Mouse (Mus musculus): Measurements from ENCODE around the gene Ube2o. TPM values are rescaled to one million over a fixed set of nuclear protein-coding genes. Genes with fewer than 3 reads are reported as not detected.

Gene Ube2o
- polyA plus RNA-seq, 1 experiment from 2014 or later = 32.5 TPM

DNA sequence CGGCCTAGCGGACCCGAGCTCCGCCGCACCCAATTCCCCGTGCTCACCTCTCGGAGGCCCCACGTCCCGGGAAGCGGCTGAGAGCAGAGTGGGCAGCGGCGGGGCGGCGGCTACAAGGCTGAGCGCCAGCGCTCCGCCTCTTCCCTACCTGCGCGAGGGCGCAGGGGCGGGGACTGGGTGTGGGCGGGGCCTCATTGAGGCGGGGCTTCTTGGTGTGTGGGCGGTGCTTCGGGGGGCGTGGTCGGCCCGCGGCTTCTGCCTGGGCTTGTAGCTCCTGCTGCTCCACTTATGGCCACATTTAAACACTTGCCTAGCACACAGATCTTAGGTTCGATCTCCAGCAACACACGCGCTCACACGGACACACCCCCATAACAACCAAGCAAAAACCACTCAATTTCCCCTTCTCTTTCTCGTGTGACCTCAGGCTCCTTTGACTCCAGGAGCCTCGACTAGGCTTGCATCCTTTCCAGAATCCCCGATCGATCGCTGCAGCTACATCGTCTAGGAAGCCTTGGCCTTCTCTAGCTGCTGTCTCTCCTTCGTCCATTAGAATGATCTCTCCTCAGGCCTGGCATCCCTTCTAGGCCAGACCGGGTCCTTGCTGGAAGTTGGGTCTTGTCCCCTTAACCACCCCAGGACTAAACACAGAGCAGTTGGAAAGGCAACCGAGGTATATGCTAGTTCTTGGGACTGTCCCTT is 43.0 kb upstream of the Ube2o start:
- H3K27me3 ChIP-seq = no peaks in the 10 kb centered on the region
- in situ Hi-C loops (cut with MboI; ENCODE audit: low pct_unique_long_range_greater_than_20kb) = no loop called here
- TF ChIP-seq CTCF (IDR thresholded peaks at IDR 0.05) = no peak
- POLR2A ChIA-PET = interaction anchor here (1.4 kb wide), 1 partner anchor 12 kb away, joined by 3 read pairs; no protein-coding TSS in a partner anchor
- peak; percentile 25 for ATAC-seq
- DNase-seq (ENCODE audit: low read depth, low spot score) = no peak
- CTCF ChIA-PET = interaction anchor here (0.9 to 3.3 kb wide), 6 partner anchors 21 to 184 kb away, joined by 3 to 12 read pairs (median 4); no protein-coding TSS in a partner anchor

DNA sequence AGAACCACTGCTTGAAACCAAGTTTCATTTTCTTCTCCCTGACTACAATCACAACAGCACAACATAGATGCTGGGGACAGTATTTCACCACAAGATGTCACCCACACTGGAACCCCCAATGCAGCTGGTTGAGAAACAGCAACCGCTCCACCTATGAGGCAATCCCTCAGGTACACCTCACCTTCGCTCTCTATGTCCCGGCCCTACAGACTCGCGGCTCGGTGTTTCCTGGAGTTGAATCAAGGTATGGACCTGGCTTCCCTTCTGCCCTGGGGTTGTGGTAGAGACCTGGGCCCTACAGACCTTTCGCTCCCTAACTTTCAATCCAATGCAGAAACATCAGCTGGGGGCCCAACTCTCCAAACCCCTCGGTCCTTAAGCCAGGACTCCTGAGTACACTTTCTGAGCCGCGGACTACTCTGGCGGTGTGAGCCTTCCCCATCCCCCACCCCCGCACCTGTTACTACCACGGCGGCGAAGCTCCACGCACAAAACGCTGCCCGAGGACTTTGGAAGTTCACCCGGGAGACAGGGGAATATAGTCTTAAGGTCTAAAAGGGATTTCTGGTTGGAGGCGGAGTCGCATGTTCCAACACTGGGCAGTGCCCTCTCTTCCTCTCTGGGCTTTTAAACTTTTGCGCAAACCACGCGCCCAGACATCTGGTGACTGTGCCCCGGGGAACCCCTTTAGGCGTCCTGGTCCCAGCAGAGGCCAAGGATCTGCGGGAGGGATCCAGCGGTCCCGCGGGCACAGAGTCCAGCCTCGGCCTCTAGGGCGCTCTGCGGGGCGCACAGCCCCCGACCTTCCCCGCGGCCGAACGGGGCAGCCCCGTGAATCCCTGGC is 42.3 kb upstream of the Ube2o start:
- DNase-seq (ENCODE audit: low read depth, low spot score) = no peak
- CTCF ChIA-PET = interaction anchor here (0.9 to 3.3 kb wide), 5 partner anchors 20 to 135 kb away, joined by 3 to 12 read pairs (median 6); no protein-coding TSS in a partner anchor
- POLR2A ChIA-PET = interaction anchor here (1.4 to 1.5 kb wide), 2 partner anchors 13 to 47 kb away, joined by 3 to 4 read pairs; no protein-coding TSS in a partner anchor
- ATAC-seq = no peak
- in situ Hi-C loops (cut with MboI; ENCODE audit: low pct_unique_long_range_greater_than_20kb) = no loop called here
- TF ChIP-seq CTCF (IDR thresholded peaks at IDR 0.05) = no peak
- no peaks in the 10 kb centered on the region for H3K27me3 ChIP-seq

DNA sequence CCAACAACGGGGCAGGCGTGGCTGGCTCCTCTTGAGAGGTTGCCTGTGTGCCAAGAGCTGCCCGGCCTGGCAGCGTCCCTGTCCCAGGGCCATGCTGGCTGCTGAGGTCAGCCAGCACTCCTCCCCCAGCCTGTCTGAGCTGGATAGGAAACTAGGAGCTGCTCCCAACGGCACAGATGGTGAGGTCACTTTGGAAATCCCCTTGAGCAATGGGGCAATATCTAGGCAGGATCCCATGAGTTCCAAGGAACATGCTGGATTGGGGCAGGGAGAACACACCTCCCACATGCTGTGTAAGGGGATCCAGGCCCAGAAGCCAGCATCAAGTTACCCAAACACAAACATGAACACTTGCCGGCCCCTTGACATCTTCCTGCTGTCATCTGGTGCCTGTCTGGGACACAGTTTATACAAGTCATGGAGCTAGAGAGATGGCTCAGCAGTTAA is 40.0 kb upstream of the Ube2o start:
- in situ Hi-C loops (cut with MboI; ENCODE audit: low pct_unique_long_range_greater_than_20kb) = no loop called here
- DNase-seq (ENCODE audit: low read depth, low spot score) = peak; percentile 92
- POLR2A ChIA-PET = no interaction called here
- no peak for TF ChIP-seq CTCF (IDR thresholded peaks at IDR 0.05)
- no peaks in the 10 kb centered on the region for H3K27me3 ChIP-seq
- peak; percentile 65 for ATAC-seq
- CTCF ChIA-PET = interaction anchor here (1.1 to 5.0 kb wide), 4 partner anchors 17 to 188 kb away, joined by 3 to 18 read pairs (median 4); partner anchors contain the start of gene Aanat

DNA sequence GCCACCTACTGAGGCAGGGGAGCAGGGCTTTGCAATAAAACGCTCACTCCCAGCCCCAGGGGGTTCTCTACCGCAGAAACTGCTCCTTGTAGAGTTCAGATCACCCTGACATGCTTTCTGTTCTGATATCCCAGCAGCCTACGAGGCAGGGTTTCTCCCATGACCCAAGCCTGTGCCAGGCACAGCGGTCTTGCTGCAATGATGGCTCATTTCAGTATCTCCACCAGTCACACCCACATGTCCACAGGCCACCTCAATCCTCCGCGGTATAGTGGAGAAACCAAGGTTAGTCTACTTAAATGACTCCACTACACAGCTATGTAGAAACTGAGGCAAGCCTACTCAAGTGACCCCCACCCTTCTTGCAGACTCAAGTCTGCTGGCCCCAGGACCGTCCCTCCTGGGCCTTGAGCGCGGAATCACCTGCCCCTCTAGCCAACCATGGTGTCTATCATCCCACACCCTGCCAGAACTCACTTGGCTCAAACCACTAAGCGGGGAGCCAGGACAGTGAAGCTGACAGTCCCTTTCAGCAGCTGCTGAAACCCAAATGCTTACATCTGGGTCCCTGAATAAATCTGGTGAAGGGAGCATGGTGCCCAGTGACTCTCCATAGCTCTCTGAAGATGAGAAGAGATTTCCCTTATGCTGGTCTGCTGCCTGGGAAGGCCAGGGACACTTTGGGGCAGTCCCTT is 39.5 kb upstream of the Ube2o start:
- POLR2A ChIA-PET = no interaction called here
- in situ Hi-C loops (cut with MboI; ENCODE audit: low pct_unique_long_range_greater_than_20kb) = no loop called here
- DNase-seq (ENCODE audit: low read depth, low spot score) (no peak), ATAC-seq (peak; percentile 5)
- H3K27me3 ChIP-seq = no peaks in the 10 kb centered on the region
- TF ChIP-seq CTCF (IDR thresholded peaks at IDR 0.05) = no peak
- CTCF ChIA-PET = interaction anchor here (0.8 to 5.0 kb wide), 6 partner anchors 8 to 189 kb away, joined by 3 to 18 read pairs (median 4); partner anchors contain the start of gene Aanat

DNA sequence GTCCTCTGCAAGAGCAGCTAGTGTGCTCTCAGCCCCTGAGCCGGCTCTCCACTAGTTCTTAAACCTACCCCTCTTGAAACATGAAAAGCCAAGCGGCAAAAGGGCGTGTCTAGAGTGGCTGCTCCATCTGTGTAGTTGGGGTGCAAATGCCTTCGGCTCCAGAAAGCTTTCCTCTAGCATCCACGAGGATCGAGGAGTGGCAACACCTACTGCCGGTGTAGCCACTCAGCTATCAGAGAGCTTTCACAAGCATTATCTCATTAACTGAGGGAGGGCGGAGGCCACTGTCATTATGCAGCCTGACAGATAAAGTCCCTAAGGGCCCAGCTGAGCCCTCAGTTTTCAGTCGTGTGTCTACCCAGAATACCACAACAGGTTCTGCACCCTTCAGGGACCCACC is 38.8 kb upstream of the Ube2o start:
- CTCF ChIA-PET = interaction anchor here (0.8 to 5.0 kb wide), 4 partner anchors 9 to 34 kb away, joined by 3 to 18 read pairs (median 4); partner anchors contain the start of gene Aanat
- in situ Hi-C loops (cut with MboI; ENCODE audit: low pct_unique_long_range_greater_than_20kb) = no loop called here
- POLR2A ChIA-PET = no interaction called here
- DNase-seq (ENCODE audit: low read depth, low spot score) = no peak
- TF ChIP-seq CTCF (IDR thresholded peaks at IDR 0.05) = no peak
- ATAC-seq = no peak
- no peaks in the 10 kb centered on the region for H3K27me3 ChIP-seq

DNA sequence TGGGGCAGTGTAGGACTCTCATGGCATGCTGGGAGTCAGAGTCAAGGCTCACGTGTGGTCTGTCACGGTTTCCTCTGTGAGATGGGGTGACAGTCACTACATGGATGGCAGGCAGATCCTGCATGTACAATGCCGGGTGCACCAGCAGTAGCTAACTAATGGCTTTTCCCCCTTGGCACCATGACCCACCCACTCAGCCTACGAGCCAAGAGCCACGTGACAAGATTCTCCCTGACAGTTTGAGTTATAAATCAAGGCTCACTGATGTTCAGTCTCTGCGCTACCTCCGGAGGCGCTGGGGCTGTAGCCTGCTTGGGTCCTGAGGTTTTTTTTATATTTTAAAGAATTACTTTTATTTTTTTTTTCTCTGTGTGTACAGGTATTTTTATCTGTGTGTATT is 38.3 kb upstream of the Ube2o start:
- TF ChIP-seq CTCF (IDR thresholded peaks at IDR 0.05) = no peak

DNA sequence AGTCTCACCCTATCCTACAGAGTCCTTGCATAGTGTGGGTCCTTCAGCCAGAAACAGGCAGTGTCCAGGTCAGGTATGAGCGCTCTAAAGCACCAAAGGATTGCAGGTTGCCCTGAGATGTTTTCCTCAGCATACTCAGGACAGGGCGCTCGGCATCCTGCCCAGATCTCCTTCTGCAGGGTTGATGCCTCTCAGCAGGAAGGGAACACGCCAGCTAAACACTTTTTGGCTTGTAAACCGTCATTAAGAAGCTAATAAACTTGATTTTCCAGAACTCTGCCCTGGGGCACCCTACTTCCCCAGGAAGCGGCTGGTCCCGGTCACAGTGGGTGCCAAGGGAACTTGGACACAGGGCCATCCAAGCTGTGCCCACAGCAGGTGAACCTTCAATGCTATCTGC is 37.9 kb upstream of the Ube2o start:
- DNase-seq (ENCODE audit: low read depth, low spot score) (no peak), ATAC-seq (no peak)
- TF ChIP-seq CTCF (IDR thresholded peaks at IDR 0.05) = no peak
- POLR2A ChIA-PET = interaction anchor here (0.7 kb wide), 1 partner anchor 50 kb away, joined by 3 read pairs; no protein-coding TSS in a partner anchor
- CTCF ChIA-PET = interaction anchor here (0.6 to 5.0 kb wide), 3 partner anchors 10 to 27 kb away, joined by 4 to 18 read pairs (median 6); no protein-coding TSS in a partner anchor
- no peaks in the 10 kb centered on the region for H3K27me3 ChIP-seq
- in situ Hi-C loops (cut with MboI; ENCODE audit: low pct_unique_long_range_greater_than_20kb) = no loop called here

More for the DNA sequence above, 38.3 kb upstream of the Ube2o start:
- ATAC-seq (no peak), DNase-seq (ENCODE audit: low read depth, low spot score) (no peak)
- in situ Hi-C loops (cut with MboI; ENCODE audit: low pct_unique_long_range_greater_than_20kb) = no loop called here
- POLR2A ChIA-PET = no interaction called here
- CTCF ChIA-PET = interaction anchor here (0.9 to 5.0 kb wide), 2 partner anchors 10 to 27 kb away, joined by 3 to 18 read pairs; no protein-coding TSS in a partner anchor
- no peaks in the 10 kb centered on the region for H3K27me3 ChIP-seq

DNA sequence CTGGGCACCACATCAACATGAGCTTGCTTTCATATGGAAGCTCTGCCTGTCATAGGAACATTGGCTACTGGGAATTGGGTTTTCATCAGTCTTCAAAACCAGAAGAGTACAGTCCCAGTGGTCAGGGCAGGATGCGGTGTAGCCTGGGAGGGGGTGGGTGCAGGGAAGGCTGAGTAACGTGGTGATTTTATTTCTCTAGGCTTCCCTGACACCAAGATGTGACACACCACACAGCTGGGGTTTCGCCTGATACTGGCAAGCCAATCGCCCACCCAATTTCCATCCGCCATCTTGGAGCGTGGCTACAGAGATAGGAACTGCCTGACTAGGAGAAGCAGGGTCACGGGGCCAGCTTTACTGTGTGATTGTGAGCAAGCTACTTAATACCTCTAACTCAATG is 37.4 kb upstream of the Ube2o start:
- ChIA-PET CTCF (interaction anchor here (0.6 to 5.0 kb wide), 4 partner anchors 9 to 32 kb away, joined by 3 to 18 read pairs (median 5); no protein-coding TSS in a partner anchor), POLR2A (interaction anchor here (0.7 kb wide), 1 partner anchor 51 kb away, joined by 3 read pairs; no protein-coding TSS in a partner anchor)
- ATAC-seq (no peak), DNase-seq (ENCODE audit: low read depth, low spot score) (no peak)
- no peak for TF ChIP-seq CTCF (IDR thresholded peaks at IDR 0.05)
- in situ Hi-C loops (cut with MboI; ENCODE audit: low pct_unique_long_range_greater_than_20kb) = no loop called here
- H3K27me3 ChIP-seq = no peaks in the 10 kb centered on the region

DNA sequence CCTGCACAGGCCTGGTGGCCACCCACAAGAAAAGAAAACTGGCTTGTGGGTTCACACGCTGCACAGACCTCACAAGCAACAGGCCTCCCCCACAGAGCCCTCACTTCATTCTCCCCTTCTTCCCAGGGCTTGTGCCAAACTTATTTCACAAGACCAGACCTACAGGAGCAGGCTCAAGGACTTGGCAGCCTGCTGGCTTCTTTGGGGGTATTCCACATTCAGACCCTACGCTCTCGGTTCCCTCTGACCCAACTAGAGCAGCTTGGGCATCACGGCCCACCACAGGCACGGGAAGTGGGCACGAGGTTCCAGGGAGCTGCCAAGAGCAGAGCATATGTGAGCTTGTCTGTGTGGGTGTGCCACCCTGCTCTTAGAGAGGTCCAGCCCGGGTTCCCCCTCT is 36.4 kb upstream of the Ube2o start:
- in situ Hi-C loops (cut with MboI; ENCODE audit: low pct_unique_long_range_greater_than_20kb) = no loop called here
- no peak for TF ChIP-seq CTCF (IDR thresholded peaks at IDR 0.05)
- ChIA-PET CTCF (interaction anchor here (1.7 to 5.0 kb wide), 3 partner anchors 11 to 31 kb away, joined by 3 to 18 read pairs (median 6); no protein-coding TSS in a partner anchor), POLR2A (no interaction called here)
- no peaks in the 10 kb centered on the region for H3K27me3 ChIP-seq
- ATAC-seq = no peak
- DNase-seq (ENCODE audit: low read depth, low spot score) = peak; percentile 68
